Mouse (Mus musculus) embryonic facial prominence, embryonic 15.5 days (tissue): ENCODE measurements around the gene Ctbp1. TPM values are rescaled to one million over a fixed set of nuclear protein-coding genes. Genes with fewer than 3 reads are reported as not detected.
A peak's percentile ranks its signal among the peaks of the same experiment; 100 is the strongest.

Experiments used
- ATAC-seq: fragments of 200-750 bp; cut with Nextera tagmentation; 2 replicates; pipeline ENCODE4 v1.8.0; 2017; ENCODE audit warnings: low read depth, moderate TSS enrichment; ENCODE audit not compliant: insufficient number of reproducible peaks, low FRiP score, low TSS enrichment
- H3K27ac ChIP-seq: fragments of 300-500 bp; sonication (generic); replicated peaks from 2 replicates; pipeline ENCODE4 v1.5.1; 2015; ENCODE audit warnings: mild to moderate bottlenecking, inconsistent platforms
- H3K27me3 ChIP-seq: fragments of 300-500 bp; sonication (generic); 2 replicates; pipeline ENCODE4 v1.6.1; 2015; ENCODE audit warnings: inconsistent platforms
- H3K36me3 ChIP-seq: fragments of 300-500 bp; sonication (generic); 2 replicates; pipeline ENCODE4 v1.6.1; 2015; ENCODE audit warnings: mild to moderate bottlenecking, inconsistent platforms
- H3K4me1 ChIP-seq: fragments of 300-500 bp; sonication (generic); 2 replicates; pipeline ENCODE4 v1.6.1; 2015; ENCODE audit warnings: inconsistent platforms
- H3K4me2 ChIP-seq: fragments of 300-500 bp; sonication (generic); replicated peaks from 2 replicates; pipeline ENCODE4 v1.6.1; 2015; ENCODE audit warnings: mild to moderate bottlenecking, inconsistent platforms
- H3K4me3 ChIP-seq: fragments of 300-500 bp; sonication (generic); replicated peaks from 2 replicates; pipeline ENCODE4 v1.5.1; 2015; ENCODE audit warnings: mild to moderate bottlenecking, inconsistent platforms
- H3K9ac ChIP-seq: fragments of 300-500 bp; sonication (generic); 2 replicates; pipeline ENCODE4 v1.6.1; 2015; ENCODE audit warnings: inconsistent platforms
- H3K9me3 ChIP-seq: fragments of 300-500 bp; sonication (generic); replicated peaks from 2 replicates; pipeline ENCODE4 v1.6.1; 2016; ENCODE audit warnings: inconsistent platforms
- WGBS: fragments of 180-500 bp; shearing (Covaris S2); methylation state at CpG from one replicate; pipeline ENCODE4 v1.1.7; 2015; 5-methylcytosine and 5-hydroxymethylcytosine counted together
- polyA plus RNA-seq: library from polyadenylated mRNA; unstranded; fragments of >200 nt; fragmentation: Nextera tagmentation; extraction: Ambion mirVana; gene quantifications from 2 replicates; pipeline ENCODE4 v1.2.1, GENCODE M21; 2015

Ctbp1 gene
- 312 and 319 TPM in 2 replicates for polyA plus RNA-seq

DNA sequence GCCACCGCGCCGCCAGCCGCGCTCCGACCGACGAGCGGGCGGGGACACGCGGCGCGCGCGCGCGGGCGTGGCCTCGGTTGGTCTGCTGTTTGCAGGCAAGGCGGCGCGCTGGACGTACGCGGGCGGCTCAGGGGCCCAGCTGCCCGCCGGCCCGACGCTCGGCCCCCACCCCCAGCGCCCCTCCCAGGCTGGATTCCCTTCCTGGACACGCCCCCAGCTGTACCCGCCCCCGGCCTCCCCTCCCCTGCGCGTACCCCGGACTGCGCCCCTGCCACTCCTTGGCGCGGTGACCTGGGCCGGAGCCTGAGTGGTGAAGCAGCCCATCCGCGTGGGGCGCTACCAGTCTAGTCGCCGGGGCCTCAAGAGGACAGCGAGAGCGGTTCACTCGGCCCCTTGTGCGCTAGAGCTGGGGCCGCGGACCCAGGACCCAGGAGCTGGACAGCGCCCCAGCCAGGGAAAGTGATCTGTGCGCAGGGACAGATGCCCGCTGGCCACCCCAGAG, at the start of gene Ctbp1:
Gene Ctbp1 (minus strand): TSS at position 42 of the 502 bp plus-strand sequence.
- Histone ChIP-seq H3K27me3 (no peaks in the 10 kb centered on the region), H3K4me1 (peaks cover 37% of the 10 kb centered on the region), H3K9ac (peak within 1 kb of the TSS; percentile 90), H3K9me3 (no peaks in the 10 kb centered on the region), H3K4me3 (peak within 1 kb of the TSS; percentile 91), H3K36me3 (peaks cover 7% of the 10 kb centered on the region; the same call in 1 of the 2 replicates), H3K27ac (peak within 1 kb of the TSS; percentile 98), H3K4me2 (peak within 1 kb of the TSS; percentile 78)
- peak; percentile 93 for ATAC-seq
- under 1% methylated on average over 55 of the region's 57 CpGs for WGBS

DNA sequence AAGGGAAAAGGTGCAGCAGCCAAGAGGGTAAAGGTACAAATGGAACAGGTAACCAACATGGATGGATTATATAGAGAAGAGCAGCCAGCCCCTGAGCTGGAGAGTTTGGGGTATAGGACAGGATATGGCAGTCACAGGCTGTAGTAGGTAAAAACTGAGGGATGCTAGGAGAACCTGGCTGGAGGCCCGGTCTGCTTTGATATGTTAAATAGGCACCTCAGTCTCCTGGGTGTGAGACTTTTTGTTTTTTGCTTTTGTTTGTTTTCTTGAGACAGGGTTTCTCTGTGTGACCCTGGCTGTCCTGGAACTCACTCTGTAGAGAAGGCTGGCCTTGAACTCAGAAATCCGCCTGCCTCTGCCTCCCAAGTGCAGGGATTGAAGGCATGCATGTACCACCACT, 49.7 kb upstream of the Ctbp1 start:
- H3K4me2 ChIP-seq, result no peak overlapping the region
- H3K4me1 ChIP-seq, result no peaks in the 10 kb centered on the region
- H3K27me3 ChIP-seq, result no peaks in the 10 kb centered on the region
- no peak for ATAC-seq
- no peak overlapping the region for H3K27ac ChIP-seq
- no peaks in the 10 kb centered on the region for H3K9me3 ChIP-seq
- no peak overlapping the region for H3K4me3 ChIP-seq
- H3K36me3 ChIP-seq, result no peaks in the 10 kb centered on the region
- H3K9ac ChIP-seq, result no peak overlapping the region
- WGBS, result 66% methylated on average over 2 of the region's 2 CpGs

DNA sequence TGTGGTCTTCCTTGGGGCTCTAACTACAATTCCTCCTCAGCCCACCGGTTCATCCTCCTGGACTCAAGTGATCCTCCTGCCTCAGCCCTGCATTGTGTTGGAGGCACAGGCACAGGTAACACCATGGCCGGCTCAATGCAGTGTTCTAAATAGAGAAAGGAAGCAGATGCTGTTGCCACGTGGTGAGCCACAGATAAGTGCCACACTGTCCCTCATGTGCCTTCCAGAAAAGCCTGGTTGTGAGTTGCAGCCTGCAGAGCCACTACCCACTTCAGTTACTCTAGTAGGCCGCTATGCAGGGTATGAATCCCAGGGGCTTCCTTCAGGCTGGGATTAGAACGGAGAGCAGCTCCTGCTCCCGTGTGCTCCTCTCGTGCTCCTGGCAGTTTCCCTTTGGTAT, 37.4 kb upstream of the Ctbp1 start:
- Histone ChIP-seq H3K9me3 (no peaks in the 10 kb centered on the region), H3K4me2 (no peak overlapping the region), H3K4me3 (no peak overlapping the region), H3K27ac (no peak overlapping the region), H3K4me1 (no peaks in the 10 kb centered on the region), H3K27me3 (no peaks in the 10 kb centered on the region), H3K9ac (no peak overlapping the region), H3K36me3 (no peaks in the 10 kb centered on the region)
- WGBS, result 74% methylated on average over 7 of the region's 7 CpGs
- no peak for ATAC-seq

DNA sequence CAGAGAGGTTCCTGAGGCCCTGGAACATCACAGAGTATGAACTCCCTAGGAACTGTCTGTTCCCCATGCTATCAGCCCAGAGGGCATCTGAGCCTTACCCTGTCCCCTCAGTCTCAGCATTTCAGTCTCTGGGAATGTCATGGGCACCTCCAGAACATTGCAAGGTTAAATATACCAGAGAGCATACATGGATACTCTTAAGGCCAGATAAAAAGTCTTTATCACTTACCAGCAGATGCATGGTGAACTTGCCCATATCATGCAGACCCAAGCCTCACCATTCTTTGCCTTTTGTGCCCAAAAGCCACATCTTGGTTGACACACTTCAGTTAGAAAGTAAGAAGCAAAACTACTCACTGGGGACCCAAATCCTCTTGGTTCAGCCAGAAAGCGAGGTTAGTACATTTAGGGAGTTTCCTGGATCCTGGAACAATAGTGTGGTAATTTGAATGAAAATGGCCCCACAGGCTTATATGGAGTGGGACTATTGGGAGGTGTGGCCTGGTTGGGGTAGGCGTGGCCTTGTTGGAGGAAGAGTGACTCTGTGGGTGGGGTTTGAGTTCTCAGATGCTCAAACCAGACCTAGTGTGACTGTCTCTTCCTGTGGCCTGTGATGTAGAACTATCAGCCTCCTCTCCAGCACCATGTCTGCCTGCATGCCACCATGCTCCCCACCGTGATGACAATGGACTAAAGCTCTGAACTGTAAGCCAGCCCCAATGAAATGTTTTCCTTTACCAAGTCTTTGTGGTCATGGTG, 36.1 kb upstream of the Ctbp1 start:
- H3K36me3 ChIP-seq, result no peaks in the 10 kb centered on the region
- WGBS, result 63% methylated on average over 3 of the region's 3 CpGs
- H3K27me3 ChIP-seq, result no peaks in the 10 kb centered on the region
- ATAC-seq, result no peak
- no peak overlapping the region for H3K9ac ChIP-seq
- H3K4me2 ChIP-seq, result no peak overlapping the region
- no peak overlapping the region for H3K27ac ChIP-seq
- H3K4me3 ChIP-seq, result no peak overlapping the region
- no peaks in the 10 kb centered on the region for H3K9me3 ChIP-seq
- no peaks in the 10 kb centered on the region for H3K4me1 ChIP-seq

DNA sequence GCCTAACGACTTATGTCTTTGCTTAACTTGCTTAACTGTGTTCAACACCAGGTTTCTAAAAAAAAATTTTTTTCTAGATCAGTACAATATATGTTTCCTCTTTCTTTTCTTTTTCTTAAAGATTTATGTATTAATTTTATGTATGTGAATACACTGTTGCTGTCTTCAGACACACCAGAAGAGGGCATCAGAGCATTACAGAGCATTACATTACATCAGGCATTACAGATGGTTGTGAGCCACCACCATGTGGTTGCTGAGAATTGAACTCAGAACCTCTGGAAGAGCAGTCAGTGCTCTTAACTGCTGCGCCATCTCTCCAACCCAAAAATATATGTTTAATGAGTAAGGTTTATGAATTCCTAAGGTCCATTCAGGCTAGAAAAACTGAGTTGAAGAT, 27.0 kb upstream of the Ctbp1 start:
- WGBS, result 87% methylated on average over 2 of the region's 2 CpGs
- Histone ChIP-seq H3K27me3 (no peaks in the 10 kb centered on the region), H3K9ac (no peak overlapping the region), H3K9me3 (no peaks in the 10 kb centered on the region), H3K4me1 (no peaks in the 10 kb centered on the region), H3K4me2 (no peak overlapping the region), H3K4me3 (no peak overlapping the region), H3K36me3 (no peaks in the 10 kb centered on the region), H3K27ac (no peak overlapping the region)
- ATAC-seq, result no peak

DNA sequence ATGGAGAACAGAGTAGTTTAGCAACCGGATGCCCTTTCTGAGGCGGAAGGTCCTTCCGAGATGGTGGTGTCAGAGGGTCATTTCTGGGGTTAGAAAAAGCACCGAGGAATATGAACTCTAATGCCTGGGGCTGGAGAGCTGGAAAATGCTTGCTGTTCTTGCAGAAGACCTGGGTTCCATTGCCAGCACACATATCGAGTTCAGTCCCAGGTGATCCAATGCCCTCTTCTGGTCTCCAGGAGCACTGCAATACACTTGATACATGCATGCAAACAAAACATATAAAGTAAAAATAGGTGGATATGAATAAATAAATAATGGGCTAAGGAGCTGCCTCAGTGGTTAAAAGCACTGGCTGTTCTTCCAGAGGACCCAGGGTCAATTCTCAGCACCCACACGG, 22.4 kb upstream of the Ctbp1 start:
- WGBS, result 62% methylated on average over 6 of the region's 6 CpGs
- no peak for ATAC-seq
- Histone ChIP-seq H3K4me3 (no peak overlapping the region), H3K27ac (no peak overlapping the region), H3K36me3 (no peaks in the 10 kb centered on the region), H3K9me3 (no peaks in the 10 kb centered on the region), H3K9ac (no peak overlapping the region), H3K4me2 (no peak overlapping the region), H3K4me1 (no peaks in the 10 kb centered on the region), H3K27me3 (no peaks in the 10 kb centered on the region)

DNA sequence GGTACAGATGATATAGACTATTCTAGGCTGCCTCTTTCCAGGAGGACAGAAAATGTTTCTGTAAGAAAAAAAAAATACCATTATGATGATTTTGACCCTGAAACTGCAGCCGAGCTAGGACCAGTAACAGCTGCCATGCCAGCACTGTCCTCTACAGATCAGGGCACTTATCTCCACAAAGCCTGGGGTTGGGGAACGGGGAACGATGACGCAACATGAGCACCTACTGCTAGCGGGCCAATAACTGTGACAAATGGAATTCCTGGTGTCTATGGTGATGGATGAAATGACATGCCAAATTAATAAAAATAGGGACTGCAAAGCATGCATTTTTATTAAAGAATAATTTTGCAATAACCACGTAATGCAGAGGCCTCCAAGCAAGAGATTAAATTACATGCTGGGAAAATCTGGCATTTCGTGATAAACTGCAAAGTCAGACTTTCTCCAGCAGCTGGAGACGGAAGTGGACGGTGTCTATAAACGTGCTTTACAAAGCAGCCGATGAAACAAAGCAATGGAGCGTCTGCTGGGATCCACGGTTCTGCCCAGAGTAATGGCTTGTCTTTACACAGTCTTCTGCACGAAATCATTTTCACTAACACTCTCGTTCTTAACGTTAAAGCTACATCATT, 19.1 kb upstream of the Ctbp1 start:
- Histone ChIP-seq H3K27ac (no peak overlapping the region), H3K27me3 (no peaks in the 10 kb centered on the region), H3K9me3 (no peaks in the 10 kb centered on the region), H3K36me3 (no peaks in the 10 kb centered on the region), H3K4me1 (no peaks in the 10 kb centered on the region), H3K9ac (no peak overlapping the region), H3K4me2 (no peak overlapping the region), H3K4me3 (no peak overlapping the region)
- WGBS, result 40% methylated on average over 16 of the region's 16 CpGs
- no peak for ATAC-seq

DNA sequence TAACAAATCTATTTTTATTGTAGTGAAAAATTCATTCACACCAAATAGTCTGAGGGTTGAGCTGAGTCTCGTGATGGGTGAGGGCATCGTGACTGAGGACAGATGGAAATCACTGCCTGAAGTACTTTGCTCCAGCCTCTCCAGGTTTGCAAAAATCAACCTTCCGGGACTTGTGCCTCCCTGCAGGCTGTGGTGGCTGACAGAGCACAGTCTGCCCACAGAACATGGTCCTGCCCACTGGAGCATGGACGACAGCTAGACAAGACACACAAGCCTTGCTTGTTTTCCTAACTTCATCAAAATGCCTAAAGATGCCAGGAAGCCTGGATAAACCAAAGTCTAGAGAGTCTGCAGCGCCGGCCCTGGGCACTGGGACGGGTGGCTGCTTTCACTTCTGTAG, 9.2 kb upstream of the Ctbp1 start:
- no peaks in the 10 kb centered on the region for H3K4me1 ChIP-seq
- no peaks in the 10 kb centered on the region for H3K9me3 ChIP-seq
- no peak overlapping the region for H3K4me3 ChIP-seq
- H3K27me3 ChIP-seq, result no peaks in the 10 kb centered on the region
- no peak overlapping the region for H3K9ac ChIP-seq
- ATAC-seq, result no peak
- no peak overlapping the region for H3K27ac ChIP-seq
- no peaks in the 10 kb centered on the region for H3K36me3 ChIP-seq
- no peak overlapping the region for H3K4me2 ChIP-seq
- 56% methylated on average over 7 of the region's 7 CpGs for WGBS

DNA sequence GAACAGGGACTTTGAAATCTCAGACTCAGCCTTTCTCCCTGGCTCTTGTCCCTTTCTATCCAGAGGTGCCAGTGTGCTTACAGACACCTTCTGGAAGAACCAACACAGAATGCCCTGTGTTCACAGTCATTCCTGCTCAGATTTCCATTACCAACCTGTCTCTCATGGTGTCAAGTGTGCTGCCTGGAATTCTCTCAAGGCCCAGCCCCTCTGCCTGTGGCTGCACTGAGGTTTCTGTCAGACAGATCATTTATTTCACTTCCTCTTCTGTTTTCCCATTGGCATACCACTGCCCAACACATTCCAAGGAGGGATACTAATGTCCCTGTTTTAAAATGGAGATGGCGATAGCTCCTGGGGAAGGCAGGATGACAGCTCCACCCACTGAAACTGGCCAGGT, 6.6 kb upstream of the Ctbp1 start:
- Histone ChIP-seq H3K27ac (no peak overlapping the region), H3K9me3 (no peaks in the 10 kb centered on the region), H3K4me2 (no peak overlapping the region), H3K4me1 (no peaks in the 10 kb centered on the region), H3K9ac (no peak overlapping the region), H3K4me3 (no peak overlapping the region), H3K27me3 (no peaks in the 10 kb centered on the region), H3K36me3 (no peaks in the 10 kb centered on the region)
- WGBS, result 69% methylated on average over 1 of the region's 1 CpGs
- no peak for ATAC-seq

DNA sequence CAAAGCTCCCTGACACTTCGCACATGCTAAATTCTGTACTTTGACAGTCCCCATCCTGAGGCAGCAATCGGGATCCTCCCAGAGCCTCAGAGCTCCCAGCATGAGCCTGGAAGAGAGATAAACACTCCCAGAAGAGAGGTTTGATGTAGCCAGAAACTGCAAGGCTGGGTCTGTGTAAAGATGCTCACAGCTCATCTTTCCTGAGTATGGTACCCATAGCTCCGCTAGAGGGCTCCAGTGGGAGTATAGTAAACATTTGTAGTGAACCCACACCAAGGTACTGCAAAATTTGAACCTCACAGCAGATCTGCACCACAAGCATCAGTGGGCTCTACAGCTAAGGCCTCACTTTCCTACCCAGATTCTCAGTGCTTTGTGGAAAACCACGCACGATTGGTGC, 4.2 kb upstream of the Ctbp1 start:
- Histone ChIP-seq H3K4me3 (no peak overlapping the region), H3K4me2 (no peak overlapping the region), H3K27ac (no peak overlapping the region), H3K36me3 (no peaks in the 10 kb centered on the region), H3K4me1 (no peaks in the 10 kb centered on the region; the same call in 1 of the 2 replicates), H3K9ac (no peak overlapping the region), H3K9me3 (no peaks in the 10 kb centered on the region), H3K27me3 (no peaks in the 10 kb centered on the region)
- ATAC-seq, result no peak
- 50% methylated on average over 5 of the region's 5 CpGs for WGBS

DNA sequence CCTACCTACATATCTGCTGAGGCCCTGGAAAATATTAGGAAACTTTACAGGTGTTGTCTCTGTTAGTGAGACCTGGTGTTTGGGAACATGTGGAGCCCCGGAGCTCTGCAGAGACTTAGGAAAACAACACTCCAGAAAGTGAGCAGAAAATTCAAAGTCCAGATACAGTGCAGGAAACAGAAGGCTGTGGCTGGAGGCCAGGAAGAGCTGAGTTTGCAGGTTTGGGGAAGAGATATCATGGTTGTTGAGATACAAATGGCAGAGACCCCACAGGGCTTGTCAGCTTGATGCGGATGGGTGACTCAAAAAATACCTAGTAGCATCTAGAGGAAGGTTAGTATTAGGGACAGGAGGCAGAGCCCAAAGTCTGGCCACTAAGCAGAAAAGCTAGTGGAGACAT, 2.5 kb upstream of the Ctbp1 start:
- WGBS, result 71% methylated on average over 2 of the region's 2 CpGs
- Histone ChIP-seq H3K9me3 (no peaks in the 10 kb centered on the region), H3K4me3 (no peak overlapping the region), H3K27ac (no peak overlapping the region), H3K9ac (no peak overlapping the region), H3K4me1 (peaks cover 16% of the 10 kb centered on the region), H3K36me3 (peaks cover 7% of the 10 kb centered on the region; the same call in 1 of the 2 replicates), H3K27me3 (no peaks in the 10 kb centered on the region), H3K4me2 (no peak overlapping the region)
- no peak for ATAC-seq
